Mouse (Mus musculus) layer of hippocampus, adult 2 months (tissue): ENCODE measurements at regions not wholly inside any gene's neighbourhood (a gene's known extent, or its start where the extent isn't known, plus 50 kb on each side); places are given as distances from the start of the nearest gene placed in this dataset.
"Not testable (repeated sequence)": the region's sequence is repeated elsewhere in the genome, so short reads cannot be mapped to it uniquely, and the experiment has no call there.

ENCODE experiments used
- DNase-seq, 2 experiments: peaks; one replicate each; pipeline ENCODE4 v3.0.0; 2022; ENCODE audit warnings: low spot score in 2 of 2
- H3K27ac ChIP-seq: fragments of 200-600 bp; 2 replicates; pipeline ENCODE4 v1.8.1; 2022
- H3K4me3 ChIP-seq: fragments of 200-600 bp; 2 replicates; pipeline ENCODE4 v1.8.1; 2022; ENCODE audit warnings: mild to moderate bottlenecking
- CTCF ChIP-seq: fragments of 200-600 bp; conservative IDR thresholded peaks from 2 replicates; pipeline ENCODE4 v1.8.1; 2022; ENCODE audit warnings: antibody characterized with exemption, mild to moderate bottlenecking, moderate library complexity

GRCm38 (mm10) chr8:54239106-54239505, 161.7 kb downstream of the Vegfc start:
- DNase-seq, H3K27ac ChIP-seq, H3K4me3 ChIP-seq: not testable (repeated sequence)

- Histone ChIP-seq H3K4me3 (no peak overlapping the region), H3K27ac (no peak overlapping the region)
- no peak for DNase-seq
- TF ChIP-seq CTCF = no peak
Observed at GRCm38 (mm10) chr8:54255434-54255833, 178.0 kb downstream of the Vegfc start.

GRCm38 (mm10) chr8:54270110-54270509, 192.7 kb downstream of the Vegfc start:
- H3K27ac ChIP-seq = peak overlapping the region; percentile 69; the same call in 1 of the 2 replicates
- H3K4me3 ChIP-seq = no peak overlapping the region
- TF ChIP-seq CTCF = no peak
- peak in 1 of 2 experiments; percentile 24 for DNase-seq

- DNase-seq = no peak
- Histone ChIP-seq H3K4me3 (no peak overlapping the region), H3K27ac (no peak overlapping the region)
- no peak for TF ChIP-seq CTCF
Observed at GRCm38 (mm10) chr8:54273080-54273479, 195.7 kb downstream of the Vegfc start.

- DNase-seq = no peak
- TF ChIP-seq CTCF = no peak
- H3K4me3 ChIP-seq = no peak overlapping the region
- no peak overlapping the region for H3K27ac ChIP-seq
Observed at GRCm38 (mm10) chr8:54275487-54275886, 198.1 kb downstream of the Vegfc start.
